Mouse (Mus musculus): ENCODE data around the gene Dync1i1. TPM values are rescaled to one million over a fixed set of nuclear protein-coding genes. Genes with fewer than 3 reads are reported as not detected.
A peak's percentile ranks its signal among the peaks of the same experiment; 100 is the strongest.

Gene Dync1i1
- polyA plus RNA-seq, 1 experiment from 2014 or later: 117 TPM

DNA sequence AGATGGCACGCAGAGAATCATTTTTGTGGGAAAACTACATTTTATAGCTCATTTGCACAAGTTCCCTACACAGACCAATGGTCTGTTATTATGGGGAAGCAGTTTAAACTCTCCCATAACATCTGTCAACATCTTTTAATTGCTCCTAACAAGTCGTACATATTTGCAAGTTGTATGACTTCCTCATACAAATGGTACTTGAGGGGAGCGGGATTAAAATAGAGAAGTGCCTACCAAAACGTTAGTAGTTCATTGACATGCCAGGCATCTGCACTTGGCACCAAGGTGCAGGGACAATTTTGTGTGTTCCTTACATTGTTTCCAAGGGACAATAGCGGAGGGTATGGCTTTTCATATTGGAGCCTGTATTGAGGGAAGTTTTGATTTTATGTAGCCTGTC lies 140.7 kb downstream of the Dync1i1 start:
- Histone ChIP-seq H3K9ac (replicated peaks) (no peak overlapping the region), H3K27me3 (no peaks in the 10 kb centered on the region), H3K9me3 (no peaks in the 10 kb centered on the region), H3K4me3 (no peak overlapping the region), H3K36me3 (no peaks in the 10 kb centered on the region), H3K27ac (replicated peaks) (no peak overlapping the region), H3K4me1 (no peaks in the 10 kb centered on the region), H3K4me2 (replicated peaks) (no peak overlapping the region)
- no peak for ATAC-seq (replicated peaks)
- 78% methylated on average over 5 of the region's 5 CpGs for WGBS

DNA sequence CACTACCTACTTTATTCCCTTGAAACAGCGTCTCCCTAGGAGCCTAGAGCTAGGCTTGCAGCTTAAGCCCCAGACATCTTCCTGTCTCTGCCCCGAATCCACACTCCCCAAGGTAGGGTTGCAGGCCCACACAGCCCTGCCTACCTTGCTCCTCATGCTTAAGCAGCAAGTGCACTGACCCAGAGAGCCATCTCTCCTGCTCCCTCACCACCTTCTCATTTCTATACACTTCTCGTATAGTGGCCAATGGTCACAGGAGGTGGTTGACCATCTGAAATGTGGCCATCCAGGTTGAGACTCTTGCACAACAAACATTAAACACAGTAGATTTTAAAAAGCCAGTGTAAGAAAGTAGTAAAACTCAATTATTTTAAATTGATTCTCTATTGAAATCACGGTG lies 141.8 kb downstream of the Dync1i1 start:
- Histone ChIP-seq H3K9me3 (no peaks in the 10 kb centered on the region), H3K27me3 (no peaks in the 10 kb centered on the region), H3K4me2 (replicated peaks) (no peak overlapping the region), H3K9ac (replicated peaks) (no peak overlapping the region), H3K4me1 (no peaks in the 10 kb centered on the region), H3K36me3 (no peaks in the 10 kb centered on the region), H3K4me3 (no peak overlapping the region), H3K27ac (replicated peaks) (no peak overlapping the region)
- 94% methylated on average over 4 of the region's 4 CpGs for WGBS
- no peak for ATAC-seq (replicated peaks)

DNA sequence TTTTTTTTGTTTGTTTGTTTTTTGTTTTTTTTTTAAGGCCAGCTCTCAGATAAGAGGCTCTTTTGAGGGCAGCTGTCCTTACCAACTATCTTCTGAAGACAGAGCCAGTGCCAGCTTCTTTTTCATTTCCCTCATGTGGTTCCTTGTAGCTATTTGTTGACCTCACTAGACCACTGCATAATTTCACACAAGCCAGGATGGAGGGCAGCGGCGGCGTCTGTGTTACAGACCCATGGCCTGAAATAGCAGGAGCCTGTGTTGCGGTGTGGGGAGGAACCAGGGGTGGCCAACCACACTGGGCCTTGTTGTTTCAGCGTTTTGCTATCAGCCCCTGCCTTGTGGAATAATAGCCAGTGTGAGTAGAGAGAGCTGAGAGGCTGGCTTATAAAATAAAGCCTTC lies 145.6 kb downstream of the Dync1i1 start:
- Histone ChIP-seq H3K27ac (replicated peaks) (no peak overlapping the region), H3K36me3 (no peaks in the 10 kb centered on the region), H3K4me3 (no peak overlapping the region), H3K4me1 (no peaks in the 10 kb centered on the region), H3K4me2 (replicated peaks) (no peak overlapping the region), H3K9ac (replicated peaks) (no peak overlapping the region), H3K27me3 (no peaks in the 10 kb centered on the region), H3K9me3 (no peaks in the 10 kb centered on the region)
- WGBS: 82% methylated on average over 5 of the region's 5 CpGs
- ATAC-seq (replicated peaks): no peak

DNA sequence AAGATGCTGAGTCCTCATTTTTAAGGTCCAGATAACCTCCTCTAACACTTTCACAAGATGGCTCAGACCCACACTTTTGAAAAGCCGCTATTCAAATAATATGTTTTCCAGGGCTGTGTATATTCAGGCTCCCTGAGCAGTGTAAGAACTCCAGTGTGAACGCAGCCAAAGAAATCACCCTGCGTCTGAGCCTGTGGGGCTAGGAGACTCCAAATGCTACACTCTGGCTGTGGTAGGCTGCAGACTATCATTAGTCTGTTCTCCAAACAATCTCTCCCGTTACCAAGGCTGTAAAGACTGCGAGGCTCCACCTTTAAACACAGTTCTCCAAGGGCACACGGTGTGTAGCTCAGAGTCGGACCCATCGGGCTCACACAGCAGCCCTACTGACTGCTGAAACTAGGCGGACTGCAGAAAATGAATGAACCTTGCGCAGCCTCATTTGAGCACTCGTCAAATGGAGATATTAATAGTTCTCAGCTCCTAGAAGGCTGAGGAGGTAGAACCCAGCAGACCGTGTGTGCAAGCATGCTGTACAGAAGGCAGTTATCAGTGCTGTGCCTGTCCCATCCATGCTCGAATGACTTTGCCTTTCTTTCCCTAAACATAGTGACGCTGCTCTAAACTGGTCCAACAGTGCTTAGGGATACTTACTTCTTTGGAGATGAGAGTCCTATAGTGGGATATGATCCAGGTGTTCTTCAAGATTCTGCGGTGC lies 146.3 kb downstream of the Dync1i1 start:
- Histone ChIP-seq H3K27me3 (no peaks in the 10 kb centered on the region), H3K9me3 (no peaks in the 10 kb centered on the region), H3K36me3 (no peaks in the 10 kb centered on the region), H3K4me1 (no peaks in the 10 kb centered on the region), H3K27ac (replicated peaks) (no peak overlapping the region), H3K4me3 (no peak overlapping the region), H3K9ac (replicated peaks) (no peak overlapping the region), H3K4me2 (replicated peaks) (no peak overlapping the region)
- no peak for ATAC-seq (replicated peaks)
- 87% methylated on average over 15 of the region's 15 CpGs for WGBS

DNA sequence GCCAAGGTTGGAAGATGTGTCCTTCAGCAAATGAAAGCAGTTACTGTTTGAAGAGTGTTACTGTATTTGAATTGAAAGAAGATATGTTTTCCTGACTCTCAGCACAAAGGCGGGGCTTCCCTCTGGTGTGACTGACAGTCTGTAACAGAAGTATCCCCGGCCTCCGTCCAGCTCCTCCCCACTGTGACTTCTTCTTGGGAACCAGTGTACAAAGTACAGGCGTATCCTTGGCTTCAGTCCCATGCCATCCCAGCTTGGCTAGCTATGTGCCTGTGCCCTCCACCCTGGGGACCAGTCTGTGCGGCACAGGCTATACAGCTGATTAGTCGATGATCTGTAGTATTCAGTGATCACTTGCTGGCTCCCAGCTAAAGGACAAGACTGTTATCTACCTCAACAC lies 163.9 kb downstream of the Dync1i1 start:
- no peak overlapping the region for H3K4me3 ChIP-seq
- no peaks in the 10 kb centered on the region for H3K27me3 ChIP-seq
- H3K9me3 ChIP-seq: no peaks in the 10 kb centered on the region
- H3K27ac ChIP-seq (replicated peaks): no peak overlapping the region
- H3K4me1 ChIP-seq: no peaks in the 10 kb centered on the region
- no peaks in the 10 kb centered on the region for H3K36me3 ChIP-seq
- H3K4me2 ChIP-seq (replicated peaks): no peak overlapping the region
- ATAC-seq (replicated peaks): no peak
- WGBS: 88% methylated on average over 6 of the region's 6 CpGs
- H3K9ac ChIP-seq (replicated peaks): no peak overlapping the region

DNA sequence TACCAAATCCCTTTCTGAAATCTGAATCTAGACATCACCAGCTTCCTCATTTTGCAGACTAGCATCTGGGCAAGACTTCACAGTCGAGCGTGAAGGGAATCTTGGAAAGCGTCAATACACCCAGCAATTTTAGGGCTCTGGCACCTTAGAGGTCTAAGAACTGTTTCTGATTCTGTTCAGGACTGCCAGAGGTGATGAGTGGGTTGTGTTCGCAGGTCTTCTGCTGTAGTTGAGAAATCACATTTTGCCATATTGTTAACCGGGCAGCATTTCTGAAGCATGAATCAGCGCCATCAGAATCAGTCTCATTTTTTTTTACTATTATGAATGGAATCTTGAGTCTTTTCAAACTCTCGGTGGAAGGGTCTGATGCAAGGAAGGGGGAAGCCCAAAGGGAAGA lies 185.9 kb downstream of the Dync1i1 start:
- no peaks in the 10 kb centered on the region for H3K36me3 ChIP-seq
- no peaks in the 10 kb centered on the region for H3K27me3 ChIP-seq
- H3K4me2 ChIP-seq (replicated peaks): no peak overlapping the region
- no peak overlapping the region for H3K9ac ChIP-seq (replicated peaks)
- H3K9me3 ChIP-seq: no peaks in the 10 kb centered on the region
- no peak overlapping the region for H3K4me3 ChIP-seq
- H3K4me1 ChIP-seq: no peaks in the 10 kb centered on the region
- WGBS: 75% methylated on average over 7 of the region's 7 CpGs
- no peak for ATAC-seq (replicated peaks)
- H3K27ac ChIP-seq (replicated peaks): no peak overlapping the region

DNA sequence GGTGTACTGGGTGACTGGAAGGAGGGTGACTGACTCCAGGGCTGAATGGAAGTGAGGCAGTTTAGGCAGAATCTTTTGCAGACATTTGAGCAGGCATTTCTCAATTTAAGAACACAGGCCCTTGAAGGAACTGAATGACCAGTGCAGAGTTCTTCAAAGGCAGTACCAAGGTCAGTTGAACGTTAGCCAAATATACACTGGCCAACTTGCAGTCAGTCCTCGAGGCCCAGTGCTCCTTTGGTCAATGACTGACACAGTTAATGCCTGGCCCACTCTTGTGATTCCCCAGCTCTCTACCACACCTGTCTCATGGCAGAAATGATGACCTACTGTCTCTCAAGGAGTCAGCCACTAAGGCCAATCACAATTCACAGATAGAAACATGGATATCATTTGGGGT lies 189.6 kb downstream of the Dync1i1 start:
- Histone ChIP-seq H3K9me3 (no peaks in the 10 kb centered on the region), H3K36me3 (no peaks in the 10 kb centered on the region), H3K4me2 (replicated peaks) (no peak overlapping the region), H3K27ac (replicated peaks) (no peak overlapping the region), H3K27me3 (no peaks in the 10 kb centered on the region), H3K4me1 (no peaks in the 10 kb centered on the region), H3K4me3 (no peak overlapping the region), H3K9ac (replicated peaks) (no peak overlapping the region)
- WGBS: 75% methylated on average over 2 of the region's 2 CpGs
- ATAC-seq (replicated peaks): no peak

DNA sequence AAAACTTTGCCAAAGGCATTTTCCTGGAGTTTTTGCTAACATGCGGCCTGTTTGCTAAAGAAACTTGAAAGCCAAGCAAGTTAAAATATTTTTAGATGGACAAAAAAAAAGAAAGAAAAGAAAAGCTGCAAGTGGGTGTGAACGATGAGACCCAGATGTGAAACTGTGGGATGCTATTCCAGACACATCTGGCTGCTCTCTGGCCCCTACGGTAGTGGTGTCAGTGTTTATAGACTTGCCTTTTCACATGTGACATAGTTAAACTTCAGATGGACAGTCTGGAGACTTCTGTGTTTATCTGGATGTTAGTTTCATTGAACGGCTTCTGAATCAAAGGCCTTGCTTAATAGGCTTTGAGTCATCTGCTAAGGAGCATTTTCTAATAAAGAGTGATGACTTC lies 195.2 kb downstream of the Dync1i1 start:
- WGBS: 88% methylated on average over 4 of the region's 4 CpGs
- no peaks in the 10 kb centered on the region for H3K27me3 ChIP-seq
- no peaks in the 10 kb centered on the region for H3K4me1 ChIP-seq
- no peak overlapping the region for H3K9ac ChIP-seq (replicated peaks)
- H3K9me3 ChIP-seq: no peaks in the 10 kb centered on the region
- H3K27ac ChIP-seq (replicated peaks): no peak overlapping the region
- no peak overlapping the region for H3K4me3 ChIP-seq
- ATAC-seq (replicated peaks): no peak
- no peak overlapping the region for H3K4me2 ChIP-seq (replicated peaks)
- no peaks in the 10 kb centered on the region for H3K36me3 ChIP-seq

DNA sequence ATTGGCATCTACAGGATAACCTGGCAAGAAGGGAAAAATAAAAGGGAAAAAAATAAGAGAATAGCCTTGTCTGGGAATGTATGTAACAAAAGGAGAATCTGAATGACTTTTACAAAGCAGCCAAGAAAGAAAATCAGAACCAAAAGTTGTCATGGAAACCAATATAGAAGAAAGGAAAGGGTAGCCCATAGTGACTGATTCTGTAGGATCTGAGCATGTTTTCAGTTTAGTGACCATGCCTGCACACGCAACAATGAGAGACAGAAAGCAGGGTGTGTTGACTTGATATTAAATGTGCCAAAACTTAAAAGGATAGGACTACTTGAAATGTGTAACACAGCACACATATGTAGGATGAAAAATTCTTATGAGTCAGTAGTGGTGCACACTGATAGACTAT lies 197.2 kb downstream of the Dync1i1 start:
- Histone ChIP-seq H3K4me3 (no peak overlapping the region), H3K9ac (replicated peaks) (no peak overlapping the region), H3K4me1 (no peaks in the 10 kb centered on the region), H3K9me3 (no peaks in the 10 kb centered on the region), H3K4me2 (replicated peaks) (no peak overlapping the region), H3K27ac (replicated peaks) (no peak overlapping the region), H3K36me3 (no peaks in the 10 kb centered on the region), H3K27me3 (no peaks in the 10 kb centered on the region)
- WGBS: 37% methylated on average over 1 of the region's 1 CpGs
- ATAC-seq (replicated peaks): no peak

DNA sequence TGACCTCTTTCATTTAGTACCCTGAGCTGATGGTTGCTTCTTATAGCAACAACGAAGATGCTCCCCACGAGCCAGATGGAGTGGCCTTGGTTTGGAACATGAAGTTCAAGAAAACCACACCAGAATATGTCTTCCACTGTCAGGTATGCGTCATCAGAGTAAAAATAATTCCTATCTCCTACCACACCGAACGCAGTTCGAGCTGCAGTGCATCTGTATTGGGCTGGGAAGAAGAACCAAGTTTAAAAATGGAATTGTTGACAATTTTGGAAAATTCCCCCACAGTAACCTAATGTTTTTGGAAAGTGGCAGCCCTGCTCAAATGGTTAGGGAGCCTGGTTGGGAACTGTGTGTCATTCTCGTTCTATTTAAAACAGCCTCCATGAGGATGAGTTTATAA lies 197.7 kb downstream of the Dync1i1 start:
- Histone ChIP-seq H3K36me3 (no peaks in the 10 kb centered on the region), H3K4me3 (no peak overlapping the region), H3K4me1 (no peaks in the 10 kb centered on the region), H3K9me3 (no peaks in the 10 kb centered on the region), H3K9ac (replicated peaks) (no peak overlapping the region), H3K27ac (replicated peaks) (no peak overlapping the region), H3K27me3 (no peaks in the 10 kb centered on the region), H3K4me2 (replicated peaks) (no peak overlapping the region)
- ATAC-seq (replicated peaks): no peak
- WGBS: 92% methylated on average over 7 of the region's 7 CpGs

DNA sequence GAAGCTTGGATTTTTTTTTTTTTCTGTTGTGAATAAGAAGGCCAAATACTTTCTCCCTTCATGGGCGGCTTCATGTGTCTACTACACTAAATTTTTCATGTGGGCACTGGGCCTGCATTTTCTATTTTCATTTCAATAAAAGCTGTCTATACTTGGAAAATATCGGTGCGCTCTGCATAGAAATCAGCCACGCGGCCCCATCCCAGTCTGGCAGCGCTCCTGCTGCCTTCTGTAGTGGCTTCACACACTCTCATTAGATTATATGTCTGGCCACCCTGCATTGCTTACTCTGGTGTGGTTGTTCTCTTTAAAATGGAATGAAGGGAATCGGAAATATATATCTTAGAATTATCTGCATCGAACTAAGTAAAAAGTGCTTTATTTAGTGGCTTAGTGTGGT lies 204.7 kb downstream of the Dync1i1 start:
- Histone ChIP-seq H3K4me2 (replicated peaks) (no peak overlapping the region), H3K27ac (replicated peaks) (peak overlapping the region; percentile 35), H3K36me3 (no peaks in the 10 kb centered on the region), H3K4me1 (peaks cover 13% of the 10 kb centered on the region), H3K9me3 (no peaks in the 10 kb centered on the region), H3K9ac (replicated peaks) (no peak overlapping the region), H3K4me3 (no peak overlapping the region), H3K27me3 (no peaks in the 10 kb centered on the region)
- 51% methylated on average over 8 of the region's 8 CpGs for WGBS
- peak; percentile 95 for ATAC-seq (replicated peaks)

DNA sequence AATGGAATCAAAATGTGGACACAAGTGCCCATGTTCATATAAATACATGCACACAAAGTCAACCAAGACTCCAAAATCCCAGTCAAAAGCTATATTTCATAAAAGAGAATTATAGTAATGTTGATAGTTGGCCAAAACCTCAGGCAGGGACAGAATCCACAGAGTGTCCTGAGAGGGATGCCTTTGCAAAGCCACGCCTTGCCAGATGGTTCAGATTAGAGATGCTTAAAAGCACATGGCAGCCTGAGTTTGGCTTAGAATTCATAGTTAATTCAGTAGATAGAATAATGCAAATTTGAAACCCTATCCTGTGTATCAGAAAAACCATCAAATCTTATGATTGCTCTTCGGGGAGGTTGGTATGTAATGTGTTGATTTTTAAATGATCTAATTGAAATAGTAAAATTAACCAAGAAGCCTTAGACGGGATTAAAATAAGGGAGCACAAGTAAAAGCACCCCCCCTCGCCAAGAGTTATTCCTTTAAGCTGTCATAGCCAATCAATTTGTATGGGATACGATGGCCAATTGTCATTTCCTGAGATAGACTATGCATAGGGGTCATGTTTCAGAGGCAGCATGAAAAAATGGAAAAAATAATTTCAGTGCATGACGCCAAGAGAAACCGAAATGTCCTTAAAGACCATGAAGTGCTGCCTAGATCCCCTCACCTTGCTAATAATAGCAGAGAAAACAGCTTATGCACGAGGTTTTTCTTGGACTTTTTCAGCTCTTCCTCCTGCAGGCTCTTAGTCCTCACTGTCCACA lies 210.3 kb downstream of the Dync1i1 start:
- H3K4me3 ChIP-seq: no peak overlapping the region
- H3K9ac ChIP-seq (replicated peaks): no peak overlapping the region
- 83% methylated on average over 8 of the region's 8 CpGs for WGBS
- no peak overlapping the region for H3K4me2 ChIP-seq (replicated peaks)
- peaks cover 4% of the 10 kb centered on the region for H3K4me1 ChIP-seq
- no peaks in the 10 kb centered on the region for H3K9me3 ChIP-seq
- 0 out of 2 replicates have a peak, but pooled peaks have one; percentile 57 for ATAC-seq (replicated peaks)
- H3K27me3 ChIP-seq: no peaks in the 10 kb centered on the region
- no peak overlapping the region for H3K27ac ChIP-seq (replicated peaks)
- H3K36me3 ChIP-seq: no peaks in the 10 kb centered on the region
